Mouse (Mus musculus) spleen, adult 10 weeks (tissue): ENCODE measurements around the gene Mmd. TPM values are rescaled to one million over a fixed set of nuclear protein-coding genes. Genes with fewer than 3 reads are reported as not detected.

Experiments
- polyA plus RNA-seq: library from polyadenylated mRNA; stranded (reverse); fragments of 350-450 nt; fragmentation: Illumina TruSeq; extraction: RNeasy Lipid Tissue Mini Kit (QIAGEN cat#74804); gene quantifications from one replicate; pipeline ENCODE4 v1.2.3, GENCODE M21; 2015; ENCODE audit warnings: low replicate concordance; ENCODE audit not compliant: insufficient read depth

The Mmd gene
- 36.6 TPM for polyA plus RNA-seq

DNA sequence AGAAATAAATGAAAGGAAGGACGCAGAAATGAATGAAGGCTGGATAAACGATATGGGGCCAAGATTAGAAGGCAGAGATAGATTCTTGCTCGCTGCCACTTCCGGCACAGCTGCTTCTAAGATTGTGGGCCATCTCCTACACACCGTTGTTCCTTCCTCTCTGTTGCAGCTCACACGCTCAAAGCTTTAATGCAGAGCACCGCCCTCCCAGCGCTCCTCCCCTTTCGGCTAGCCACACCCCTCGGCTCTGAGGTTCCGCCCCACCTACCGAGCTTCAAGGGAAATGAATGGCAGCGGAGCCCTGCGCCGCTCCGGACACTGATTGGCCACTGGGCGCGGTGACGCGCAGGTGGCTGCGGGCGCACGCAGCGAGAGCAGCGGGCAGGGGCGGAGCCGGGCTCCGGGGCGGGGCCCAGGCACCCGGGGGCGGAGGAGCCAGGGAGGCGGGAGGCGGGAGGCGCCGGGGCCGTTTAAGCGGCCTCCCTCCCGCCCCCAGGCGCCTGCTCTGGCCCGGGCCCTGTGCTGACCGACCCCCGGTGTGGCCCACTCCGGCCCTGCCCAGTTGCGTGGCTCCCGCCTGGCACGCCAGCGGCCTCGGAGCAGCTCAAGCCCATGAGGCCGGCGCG lies at the start of gene Mmd:
TSS of gene Mmd (plus strand) at position 432 of the 626 bp plus-strand sequence.

Other genes with a start within 250 kb of the Mmd start
- 14.8 TPM for gene Pctp, start 246.6 kb upstream of the Mmd start, polyA plus RNA-seq
- 2.2 TPM for gene Tmem100, start 219.1 kb upstream of the Mmd start, polyA plus RNA-seq
- gene Gm45716, start 61.8 kb upstream of the Mmd start, polyA plus RNA-seq: 4.5 TPM
- gene Hlf, start 141.4 kb downstream of the Mmd start, polyA plus RNA-seq: 1.2 TPM